Mouse (Mus musculus): ENCODE measurements around the gene Cd33. TPM values are rescaled to one million over a fixed set of nuclear protein-coding genes. Genes with fewer than 3 reads are reported as not detected.
A peak's percentile ranks its signal among the peaks of the same experiment; 100 is the strongest.

Cd33 gene
- 0.49 and 0.81 TPM in 2 replicates for polyA plus RNA-seq (2015; fragmentation: Nextera tagmentation; extraction: Ambion mirVana)

- Histone ChIP-seq H3K36me3 (ENCODE audit: insufficient read depth, low read length) (no peaks in the 10 kb centered on the region), H3K27me3 (ENCODE audit: insufficient read depth, low read length) (no peaks in the 10 kb centered on the region), H3K4me2 (replicated peaks; ENCODE audit: low read depth, low read length) (no peak within 1 kb of the TSS), H3K9ac (replicated peaks; ENCODE audit: low read length) (no peak within 1 kb of the TSS), H3K4me3 (ENCODE audit: low read length) (no peak within 1 kb of the TSS), H3K27ac (ENCODE audit: low read length) (no peak within 1 kb of the TSS), H3K4me1 (ENCODE audit: insufficient read depth, low read length) (no peaks in the 10 kb centered on the region), H3K9me3 (ENCODE audit: low read length) (no peaks in the 10 kb centered on the region)
- WGBS = 77% methylated on average over 7 of the region's 7 CpGs
- no peak for ATAC-seq (ENCODE audit: low FRiP score, low TSS enrichment)
These were observed at the start of gene Cd33 for GRCm38 (mm10) chr7:43544225-43544977. Gene Cd33, minus strand, starts transcription at chr7:43544428.

GRCm38 (mm10) chr7:43584790-43585189, 40.6 kb upstream of the Cd33 start:
- peaks cover 55% of the 10 kb centered on the region for H3K36me3 ChIP-seq (ENCODE audit: insufficient read depth, low read length)
- no peak for ATAC-seq (ENCODE audit: low FRiP score, low TSS enrichment)
- 97% methylated on average over 5 of the region's 5 CpGs for WGBS
- no peak overlapping the region for H3K4me2 ChIP-seq (replicated peaks; ENCODE audit: low read depth, low read length)
- H3K27me3 ChIP-seq (ENCODE audit: insufficient read depth, low read length) = no peaks in the 10 kb centered on the region
- no peak overlapping the region for H3K27ac ChIP-seq (ENCODE audit: low read length)
- H3K4me3 ChIP-seq (ENCODE audit: low read length) = no peak overlapping the region
- H3K9me3 ChIP-seq (ENCODE audit: low read length) = no peaks in the 10 kb centered on the region
- H3K4me1 ChIP-seq (ENCODE audit: insufficient read depth, low read length) = peaks cover 16% of the 10 kb centered on the region
- no peak overlapping the region for H3K9ac ChIP-seq (replicated peaks; ENCODE audit: low read length)

DNA sequence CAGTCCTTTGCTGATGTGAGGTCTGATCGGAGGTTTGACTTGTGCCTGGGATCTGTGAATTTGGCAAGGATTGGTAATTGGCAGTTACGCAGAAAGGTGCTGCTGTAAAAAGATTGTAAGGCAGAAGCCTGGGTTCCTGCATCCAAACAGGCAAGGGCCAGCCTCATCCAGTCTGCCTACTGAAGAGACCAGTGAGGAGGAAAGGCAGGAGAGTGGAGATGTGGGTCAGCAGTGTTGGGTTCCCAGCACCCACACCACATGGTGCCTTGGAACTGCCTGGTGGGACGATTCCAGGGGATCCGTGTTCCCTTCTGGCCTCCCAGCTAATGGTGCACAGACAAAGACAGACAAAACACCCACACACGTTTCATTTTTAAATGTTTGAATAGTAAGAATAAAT, 36.3 kb upstream of the Cd33 start:
- Histone ChIP-seq H3K36me3 (ENCODE audit: insufficient read depth, low read length) (peaks cover 18% of the 10 kb centered on the region), H3K4me1 (ENCODE audit: insufficient read depth, low read length) (peaks cover 16% of the 10 kb centered on the region), H3K9ac (replicated peaks; ENCODE audit: low read length) (peak overlapping the region; percentile 68), H3K4me3 (ENCODE audit: low read length) (peak overlapping the region; percentile 60), H3K4me2 (replicated peaks; ENCODE audit: low read depth, low read length) (peak overlapping the region; percentile 58), H3K27ac (ENCODE audit: low read length) (no peak overlapping the region), H3K9me3 (ENCODE audit: low read length) (no peaks in the 10 kb centered on the region), H3K27me3 (ENCODE audit: insufficient read depth, low read length) (no peaks in the 10 kb centered on the region)
- ATAC-seq (ENCODE audit: low FRiP score, low TSS enrichment) = no peak
- WGBS = 45% methylated on average over 5 of the region's 5 CpGs

DNA sequence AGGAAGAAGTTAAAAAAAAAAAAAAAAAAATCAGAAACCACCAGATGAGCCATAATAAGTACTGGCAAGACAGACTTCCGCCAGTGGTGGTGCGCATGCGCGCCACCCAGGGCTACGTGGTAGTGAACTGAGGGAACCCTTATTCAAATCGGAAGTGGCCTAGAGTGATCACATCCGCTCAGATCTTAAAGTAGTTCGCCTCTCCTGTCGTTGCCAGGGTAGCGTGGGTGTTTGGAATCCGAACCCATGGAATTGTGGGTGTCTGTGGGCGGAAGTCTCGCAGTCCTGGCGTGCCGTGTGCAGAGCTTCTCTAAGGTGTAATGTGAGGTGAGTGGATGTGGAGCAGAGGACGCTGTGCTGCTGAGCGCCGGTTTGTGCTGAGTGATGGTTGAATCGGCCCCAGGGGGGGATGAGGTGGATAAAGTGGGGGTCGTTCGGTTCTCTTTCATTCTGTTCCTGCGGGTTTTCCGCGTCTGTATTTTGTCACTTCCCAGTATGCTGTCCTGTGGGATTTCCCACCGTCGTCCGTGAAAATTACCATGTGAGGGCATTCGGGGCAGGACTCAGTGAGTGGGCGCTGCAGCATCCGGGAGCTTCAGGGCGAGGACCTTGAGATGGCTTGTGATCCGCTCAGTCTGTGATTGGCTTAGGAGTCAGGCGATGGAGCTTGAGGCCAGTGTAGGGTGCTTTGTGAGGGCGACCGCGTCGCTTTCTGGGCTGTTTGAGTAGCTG, 35.4 kb upstream of the Cd33 start, which contains the start of gene Zfp719:
Gene Zfp719 (plus strand): TSS at position 171 of the 732 bp plus-strand sequence.
- under 1% methylated on average over 37 of the region's 37 CpGs for WGBS
- Histone ChIP-seq H3K9me3 (ENCODE audit: low read length) (no peaks in the 10 kb centered on the region), H3K4me1 (ENCODE audit: insufficient read depth, low read length) (peaks cover 16% of the 10 kb centered on the region), H3K9ac (replicated peaks; ENCODE audit: low read length) (peak within 1 kb of the TSS; percentile 68), H3K36me3 (ENCODE audit: insufficient read depth, low read length) (peaks cover 15% of the 10 kb centered on the region), H3K4me2 (replicated peaks; ENCODE audit: low read depth, low read length) (peak within 1 kb of the TSS; percentile 58), H3K27ac (ENCODE audit: low read length) (peak within 1 kb of the TSS; percentile 82), H3K27me3 (ENCODE audit: insufficient read depth, low read length) (no peaks in the 10 kb centered on the region), H3K4me3 (ENCODE audit: low read length) (peak within 1 kb of the TSS; percentile 60)
- peak; percentile 98 for ATAC-seq (ENCODE audit: low FRiP score, low TSS enrichment)

GRCm38 (mm10) chr7:43571216-43571615, 27.0 kb upstream of the Cd33 start:
- Histone ChIP-seq H3K4me3 (ENCODE audit: low read length) (no peak overlapping the region), H3K4me1 (ENCODE audit: insufficient read depth, low read length) (no peaks in the 10 kb centered on the region), H3K9ac (replicated peaks; ENCODE audit: low read length) (no peak overlapping the region), H3K27me3 (ENCODE audit: insufficient read depth, low read length) (no peaks in the 10 kb centered on the region), H3K9me3 (ENCODE audit: low read length) (0 out of 2 replicates have a peak, but pooled peaks cover 2% of the 10 kb centered on the region), H3K27ac (ENCODE audit: low read length) (no peak overlapping the region), H3K4me2 (replicated peaks; ENCODE audit: low read depth, low read length) (no peak overlapping the region), H3K36me3 (ENCODE audit: insufficient read depth, low read length) (peaks cover 57% of the 10 kb centered on the region)
- ATAC-seq (ENCODE audit: low FRiP score, low TSS enrichment) = no peak
- 96% methylated on average over 2 of the region's 2 CpGs for WGBS

GRCm38 (mm10) chr7:43563300-43563699, 19.1 kb upstream of the Cd33 start:
- Histone ChIP-seq H3K27me3 (ENCODE audit: insufficient read depth, low read length) (no peaks in the 10 kb centered on the region), H3K27ac (ENCODE audit: low read length) (no peak overlapping the region), H3K4me2 (replicated peaks; ENCODE audit: low read depth, low read length) (peak overlapping the region; percentile 78), H3K9ac (replicated peaks; ENCODE audit: low read length) (peak overlapping the region; percentile 86), H3K9me3 (ENCODE audit: low read length) (no peaks in the 10 kb centered on the region), H3K36me3 (ENCODE audit: insufficient read depth, low read length) (peaks cover 13% of the 10 kb centered on the region), H3K4me1 (ENCODE audit: insufficient read depth, low read length) (peaks cover 12% of the 10 kb centered on the region), H3K4me3 (ENCODE audit: low read length) (peak overlapping the region; percentile 77)
- no peak for ATAC-seq (ENCODE audit: low FRiP score, low TSS enrichment)
- 48% methylated on average over 6 of the region's 6 CpGs for WGBS

DNA sequence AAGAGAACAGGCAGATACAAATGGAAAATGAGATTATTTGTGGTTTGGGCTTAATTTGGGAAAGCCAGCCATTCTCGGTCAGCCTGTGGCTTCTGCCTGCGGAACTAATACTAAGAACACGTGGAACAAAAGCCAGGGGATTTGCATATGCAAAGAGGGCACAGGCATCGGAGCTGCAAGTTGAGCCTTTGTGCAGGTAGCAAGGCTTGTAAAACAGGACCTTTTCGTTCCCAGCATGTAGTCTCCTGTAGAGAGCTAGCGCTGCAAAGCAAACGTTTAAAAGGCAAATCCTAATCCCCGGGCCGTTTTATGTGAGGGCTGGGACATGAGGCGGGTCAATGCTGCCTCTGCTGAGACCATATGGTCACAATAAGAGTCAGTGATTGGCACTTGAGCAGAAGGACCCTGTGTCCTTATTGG, 18.4 kb upstream of the Cd33 start:
- WGBS = 0% methylated on average over 10 of the region's 10 CpGs
- Histone ChIP-seq H3K36me3 (ENCODE audit: insufficient read depth, low read length) (peaks cover 9% of the 10 kb centered on the region), H3K4me1 (ENCODE audit: insufficient read depth, low read length) (peaks cover 12% of the 10 kb centered on the region), H3K9me3 (ENCODE audit: low read length) (no peaks in the 10 kb centered on the region), H3K4me2 (replicated peaks; ENCODE audit: low read depth, low read length) (peak overlapping the region; percentile 78), H3K9ac (replicated peaks; ENCODE audit: low read length) (peak overlapping the region; percentile 86), H3K27me3 (ENCODE audit: insufficient read depth, low read length) (no peaks in the 10 kb centered on the region), H3K27ac (ENCODE audit: low read length) (peak overlapping the region; percentile 87), H3K4me3 (ENCODE audit: low read length) (peak overlapping the region; percentile 77)
- peak; percentile 28; the same call in 1 of the 2 replicates for ATAC-seq (ENCODE audit: low FRiP score, low TSS enrichment)

DNA sequence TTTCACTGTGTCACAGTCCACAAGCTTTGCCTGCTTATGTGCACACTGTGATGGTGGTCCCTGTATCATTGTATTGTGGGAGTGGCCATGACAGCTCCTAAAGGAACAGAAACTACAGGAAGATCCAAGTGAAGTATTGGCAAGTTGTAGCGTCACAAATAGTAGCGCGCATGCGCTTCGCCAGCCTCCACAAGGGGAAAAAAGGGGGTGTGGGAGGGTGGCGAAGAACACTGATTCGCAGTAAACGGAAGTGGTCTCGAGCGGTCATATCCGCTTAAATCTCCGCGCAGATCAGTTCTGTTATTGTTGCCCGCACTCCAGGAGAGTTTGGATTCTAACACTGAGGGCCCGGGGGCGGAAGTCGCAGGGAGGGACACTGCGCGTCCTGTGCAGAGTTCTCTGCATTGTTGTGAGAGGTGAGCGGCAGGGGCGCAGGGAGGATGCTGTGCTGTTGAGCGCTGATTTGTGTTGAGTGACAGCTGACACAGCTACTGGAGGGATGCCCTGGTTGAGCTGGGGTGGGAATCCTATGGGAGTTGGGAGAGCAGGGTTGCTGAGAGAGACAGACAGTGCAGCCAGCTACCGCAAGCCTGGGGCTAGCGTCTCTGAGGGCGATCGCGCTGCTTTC, 17.9 kb upstream of the Cd33 start, which contains the start of gene Zfp658:
Gene Zfp658 (plus strand): TSS at position 251 of the 628 bp plus-strand sequence.
- Histone ChIP-seq H3K9me3 (ENCODE audit: low read length) (no peaks in the 10 kb centered on the region), H3K27ac (ENCODE audit: low read length) (peak within 1 kb of the TSS; percentile 87), H3K4me2 (replicated peaks; ENCODE audit: low read depth, low read length) (peak within 1 kb of the TSS; percentile 78), H3K4me1 (ENCODE audit: insufficient read depth, low read length) (peaks cover 12% of the 10 kb centered on the region), H3K36me3 (ENCODE audit: insufficient read depth, low read length) (peaks cover 4% of the 10 kb centered on the region; the same call in 1 of the 2 replicates), H3K9ac (replicated peaks; ENCODE audit: low read length) (peak within 1 kb of the TSS; percentile 86), H3K27me3 (ENCODE audit: insufficient read depth, low read length) (no peaks in the 10 kb centered on the region), H3K4me3 (ENCODE audit: low read length) (peak within 1 kb of the TSS; percentile 77)
- ATAC-seq (ENCODE audit: low FRiP score, low TSS enrichment) = peak; percentile 91
- WGBS = 0% methylated on average over 27 of the region's 27 CpGs

DNA sequence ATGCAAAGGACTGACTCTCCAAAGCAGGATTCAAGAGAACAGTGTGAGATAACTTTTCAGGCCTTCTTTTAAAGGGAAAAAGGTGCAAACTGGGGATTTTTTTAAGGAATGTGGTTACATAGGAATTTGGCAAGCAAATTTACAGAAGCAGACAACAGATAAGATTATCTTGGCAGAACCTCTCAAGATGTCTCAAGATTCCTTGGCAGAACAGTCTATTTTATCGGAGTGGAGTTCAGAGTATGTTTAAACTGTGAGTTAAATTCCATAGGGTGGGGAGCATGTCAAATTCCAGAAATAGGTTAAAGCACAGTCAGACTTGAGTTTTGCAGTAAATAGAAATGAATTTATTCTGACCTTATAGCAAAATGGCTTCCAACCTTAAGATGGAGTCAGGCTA, 12.7 kb upstream of the Cd33 start:
- H3K4me3 ChIP-seq (ENCODE audit: low read length) = no peak overlapping the region
- no peaks in the 10 kb centered on the region for H3K9me3 ChIP-seq (ENCODE audit: low read length)
- H3K4me1 ChIP-seq (ENCODE audit: insufficient read depth, low read length) = no peaks in the 10 kb centered on the region
- no peaks in the 10 kb centered on the region for H3K27me3 ChIP-seq (ENCODE audit: insufficient read depth, low read length)
- ATAC-seq (ENCODE audit: low FRiP score, low TSS enrichment) = no peak
- no peaks in the 10 kb centered on the region for H3K36me3 ChIP-seq (ENCODE audit: insufficient read depth, low read length)
- H3K9ac ChIP-seq (replicated peaks; ENCODE audit: low read length) = no peak overlapping the region
- no peak overlapping the region for H3K27ac ChIP-seq (ENCODE audit: low read length)
- WGBS = 68% methylated on average over 1 of the region's 1 CpGs
- no peak overlapping the region for H3K4me2 ChIP-seq (replicated peaks; ENCODE audit: low read depth, low read length)
